Mouse (Mus musculus) liver, embryonic 12.5 days (tissue): ENCODE results near the gene Igsf9b. TPM values are rescaled to one million over a fixed set of nuclear protein-coding genes. Genes with fewer than 3 reads are reported as not detected.

Experiments
- ATAC-seq: fragments of 200-750 bp; cut with Nextera tagmentation; 2 replicates; pipeline ENCODE4 v1.8.0; 2017; ENCODE audit warnings: moderate number of reproducible peaks, mild to moderate bottlenecking, moderate library complexity
- H3K27ac ChIP-seq: fragments of 300-500 bp; sonication (generic); 2 replicates; pipeline ENCODE4 v1.5.1; 2016; ENCODE audit warnings: mild to moderate bottlenecking
- H3K27me3 ChIP-seq: fragments of 300-500 bp; sonication (generic); replicated peaks from 2 replicates; pipeline ENCODE4 v1.6.1; 2016; ENCODE audit warnings: mild to moderate bottlenecking, moderate library complexity
- H3K36me3 ChIP-seq: fragments of 300-500 bp; sonication (generic); 2 replicates; pipeline ENCODE4 v1.6.1; 2016; ENCODE audit warnings: mild to moderate bottlenecking, moderate library complexity
- H3K4me1 ChIP-seq: fragments of 300-500 bp; sonication (generic); 2 replicates; pipeline ENCODE4 v1.6.1; 2016
- H3K4me2 ChIP-seq: fragments of 300-500 bp; sonication (generic); 2 replicates; pipeline ENCODE4 v1.6.1; 2016; ENCODE audit warnings: mild to moderate bottlenecking, moderate library complexity
- H3K4me3 ChIP-seq: fragments of 300-500 bp; sonication (generic); 2 replicates; pipeline ENCODE4 v1.5.1; 2016; ENCODE audit warnings: mild to moderate bottlenecking, moderate library complexity
- H3K9ac ChIP-seq: fragments of 300-500 bp; sonication (generic); 2 replicates; pipeline ENCODE4 v1.6.1; 2016; ENCODE audit warnings: mild to moderate bottlenecking, moderate library complexity
- H3K9me3 ChIP-seq: fragments of 300-500 bp; sonication (generic); replicated peaks from 2 replicates; pipeline ENCODE4 v1.6.1; 2016; ENCODE audit warnings: mild to moderate bottlenecking, moderate library complexity
- WGBS: fragments of 180-500 bp; shearing (Covaris S2); methylation state at CpG from one replicate; pipeline ENCODE4 v1.1.7; 2016; ENCODE audit not compliant: insufficient replicate concordance; 5-methylcytosine and 5-hydroxymethylcytosine counted together
- polyA plus RNA-seq: library from polyadenylated mRNA; unstranded; fragments of >200 nt; fragmentation: Nextera tagmentation; extraction: Ambion mirVana; gene quantifications from 2 replicates; pipeline ENCODE4 v1.2.1, GENCODE M21; 2016

Gene Igsf9b
- polyA plus RNA-seq, 1 experiment from 2014 or later: 0.15 TPM

GRCm38 (mm10) chr9:27308561-27308960 lies 9.6 kb downstream of the Igsf9b start:
- Histone ChIP-seq H3K27me3 (peaks cover 17% of the 10 kb centered on the region; the same call in 1 of the 2 replicates), H3K4me1 (no peaks in the 10 kb centered on the region), H3K27ac (no peak overlapping the region), H3K4me3 (no peak overlapping the region), H3K36me3 (no peaks in the 10 kb centered on the region), H3K9ac (no peak overlapping the region), H3K9me3 (no peaks in the 10 kb centered on the region), H3K4me2 (no peak overlapping the region)
- no peak for ATAC-seq
- WGBS: 34% methylated on average over 6 of the region's 6 CpGs

GRCm38 (mm10) chr9:27310005-27310404 lies 11.0 kb downstream of the Igsf9b start:
- no peaks in the 10 kb centered on the region for H3K36me3 ChIP-seq

GRCm38 (mm10) chr9:27313427-27313826 lies 14.4 kb downstream of the Igsf9b start:
- Histone ChIP-seq H3K4me1 (no peaks in the 10 kb centered on the region), H3K9me3 (no peaks in the 10 kb centered on the region), H3K27me3 (no peaks in the 10 kb centered on the region), H3K4me3 (no peak overlapping the region), H3K36me3 (no peaks in the 10 kb centered on the region), H3K27ac (no peak overlapping the region), H3K4me2 (no peak overlapping the region), H3K9ac (no peak overlapping the region)
- WGBS: 77% methylated on average over 5 of the region's 5 CpGs
- ATAC-seq: no peak

More at GRCm38 (mm10) chr9:27310005-27310404, 11.0 kb downstream of the Igsf9b start:
- Histone ChIP-seq H3K27me3 (peaks cover 12% of the 10 kb centered on the region; the same call in 1 of the 2 replicates), H3K4me2 (no peak overlapping the region), H3K9ac (no peak overlapping the region), H3K9me3 (no peaks in the 10 kb centered on the region), H3K4me1 (no peaks in the 10 kb centered on the region), H3K4me3 (no peak overlapping the region), H3K27ac (no peak overlapping the region)
- ATAC-seq: no peak
- 61% methylated on average over 4 of the region's 4 CpGs for WGBS

GRCm38 (mm10) chr9:27321267-27321666 lies 22.3 kb downstream of the Igsf9b start:
- Histone ChIP-seq H3K36me3 (no peaks in the 10 kb centered on the region), H3K4me1 (no peaks in the 10 kb centered on the region), H3K9me3 (no peaks in the 10 kb centered on the region), H3K4me3 (no peak overlapping the region), H3K27ac (no peak overlapping the region), H3K27me3 (no peaks in the 10 kb centered on the region), H3K9ac (no peak overlapping the region), H3K4me2 (no peak overlapping the region)
- 82% methylated on average over 8 of the region's 8 CpGs for WGBS
- no peak for ATAC-seq

- ATAC-seq: no peak
- Histone ChIP-seq H3K4me3 (no peak overlapping the region), H3K27ac (no peak overlapping the region), H3K36me3 (no peaks in the 10 kb centered on the region), H3K4me1 (no peaks in the 10 kb centered on the region), H3K9me3 (no peaks in the 10 kb centered on the region), H3K27me3 (no peaks in the 10 kb centered on the region), H3K4me2 (no peak overlapping the region), H3K9ac (no peak overlapping the region)
- WGBS: 67% methylated on average over 7 of the region's 7 CpGs
Observed at GRCm38 (mm10) chr9:27322277-27322676, 23.3 kb downstream of the Igsf9b start.

- Histone ChIP-seq H3K4me3 (no peak overlapping the region), H3K27ac (no peak overlapping the region), H3K4me2 (no peak overlapping the region), H3K4me1 (no peaks in the 10 kb centered on the region), H3K36me3 (no peaks in the 10 kb centered on the region), H3K27me3 (no peaks in the 10 kb centered on the region), H3K9me3 (no peaks in the 10 kb centered on the region), H3K9ac (no peak overlapping the region)
- no peak for ATAC-seq
- WGBS: 69% methylated on average over 3 of the region's 3 CpGs
Observed at GRCm38 (mm10) chr9:27323412-27323811, 24.4 kb downstream of the Igsf9b start.

- ATAC-seq: no peak
- no peak overlapping the region for H3K9ac ChIP-seq
- H3K4me3 ChIP-seq: no peak overlapping the region
- no peaks in the 10 kb centered on the region for H3K36me3 ChIP-seq
- H3K4me1 ChIP-seq: no peaks in the 10 kb centered on the region
- H3K27me3 ChIP-seq: no peaks in the 10 kb centered on the region
- H3K9me3 ChIP-seq: no peaks in the 10 kb centered on the region
- no peak overlapping the region for H3K27ac ChIP-seq
- WGBS: 39% methylated on average over 2 of the region's 2 CpGs
- H3K4me2 ChIP-seq: no peak overlapping the region
Observed at GRCm38 (mm10) chr9:27325920-27326319, 26.9 kb downstream of the Igsf9b start.

- H3K9ac ChIP-seq: no peak overlapping the region
- H3K27ac ChIP-seq: no peak overlapping the region
- ATAC-seq: no peak
- H3K36me3 ChIP-seq: no peaks in the 10 kb centered on the region
- H3K27me3 ChIP-seq: no peaks in the 10 kb centered on the region
- WGBS: 79% methylated on average over 3 of the region's 3 CpGs
- no peak overlapping the region for H3K4me2 ChIP-seq
- H3K4me1 ChIP-seq: no peaks in the 10 kb centered on the region
- no peak overlapping the region for H3K4me3 ChIP-seq
- no peaks in the 10 kb centered on the region for H3K9me3 ChIP-seq
Observed at GRCm38 (mm10) chr9:27327558-27327957, 28.6 kb downstream of the Igsf9b start.

- WGBS: 71% methylated on average over 4 of the region's 4 CpGs
- H3K4me2 ChIP-seq: no peak overlapping the region
- H3K27ac ChIP-seq: no peak overlapping the region
- H3K9me3 ChIP-seq: no peaks in the 10 kb centered on the region
- H3K4me1 ChIP-seq: no peaks in the 10 kb centered on the region
- no peak for ATAC-seq
- H3K27me3 ChIP-seq: no peaks in the 10 kb centered on the region
- no peaks in the 10 kb centered on the region for H3K36me3 ChIP-seq
- H3K9ac ChIP-seq: no peak overlapping the region
- H3K4me3 ChIP-seq: no peak overlapping the region
Observed at GRCm38 (mm10) chr9:27330374-27330773, 31.4 kb downstream of the Igsf9b start.

GRCm38 (mm10) chr9:27331538-27331937 lies 32.5 kb downstream of the Igsf9b start:
- WGBS: 81% methylated on average over 7 of the region's 7 CpGs
- Histone ChIP-seq H3K9ac (no peak overlapping the region), H3K27me3 (no peaks in the 10 kb centered on the region), H3K4me2 (no peak overlapping the region), H3K36me3 (no peaks in the 10 kb centered on the region), H3K27ac (no peak overlapping the region), H3K4me1 (no peaks in the 10 kb centered on the region), H3K9me3 (no peaks in the 10 kb centered on the region), H3K4me3 (no peak overlapping the region)
- ATAC-seq: no peak

GRCm38 (mm10) chr9:27334895-27335294 lies 35.9 kb downstream of the Igsf9b start:
- no peak for ATAC-seq
- Histone ChIP-seq H3K9ac (no peak overlapping the region), H3K9me3 (no peaks in the 10 kb centered on the region), H3K36me3 (no peaks in the 10 kb centered on the region), H3K27me3 (no peaks in the 10 kb centered on the region), H3K4me2 (no peak overlapping the region), H3K27ac (no peak overlapping the region), H3K4me1 (no peaks in the 10 kb centered on the region), H3K4me3 (no peak overlapping the region)
- 70% methylated on average over 9 of the region's 9 CpGs for WGBS

- H3K4me3 ChIP-seq: no peak overlapping the region
- no peak for ATAC-seq
- no peaks in the 10 kb centered on the region for H3K9me3 ChIP-seq
- no peaks in the 10 kb centered on the region for H3K36me3 ChIP-seq
- no peaks in the 10 kb centered on the region for H3K4me1 ChIP-seq
- WGBS: 64% methylated on average over 4 of the region's 4 CpGs
- no peak overlapping the region for H3K27ac ChIP-seq
- no peak overlapping the region for H3K9ac ChIP-seq
- no peaks in the 10 kb centered on the region for H3K27me3 ChIP-seq
- no peak overlapping the region for H3K4me2 ChIP-seq
Observed at GRCm38 (mm10) chr9:27336962-27337636, 38.1 kb downstream of the Igsf9b start.

- ATAC-seq: no peak
- no peaks in the 10 kb centered on the region for H3K27me3 ChIP-seq
- H3K4me1 ChIP-seq: no peaks in the 10 kb centered on the region
- H3K9ac ChIP-seq: no peak overlapping the region
- no peaks in the 10 kb centered on the region for H3K9me3 ChIP-seq
- WGBS: 54% methylated on average over 1 of the region's 1 CpGs
- H3K27ac ChIP-seq: no peak overlapping the region
- no peak overlapping the region for H3K4me2 ChIP-seq
- no peaks in the 10 kb centered on the region for H3K36me3 ChIP-seq
- H3K4me3 ChIP-seq: no peak overlapping the region
Observed at GRCm38 (mm10) chr9:27339168-27339567, 40.2 kb downstream of the Igsf9b start.
